In the genomic region with DNA sequence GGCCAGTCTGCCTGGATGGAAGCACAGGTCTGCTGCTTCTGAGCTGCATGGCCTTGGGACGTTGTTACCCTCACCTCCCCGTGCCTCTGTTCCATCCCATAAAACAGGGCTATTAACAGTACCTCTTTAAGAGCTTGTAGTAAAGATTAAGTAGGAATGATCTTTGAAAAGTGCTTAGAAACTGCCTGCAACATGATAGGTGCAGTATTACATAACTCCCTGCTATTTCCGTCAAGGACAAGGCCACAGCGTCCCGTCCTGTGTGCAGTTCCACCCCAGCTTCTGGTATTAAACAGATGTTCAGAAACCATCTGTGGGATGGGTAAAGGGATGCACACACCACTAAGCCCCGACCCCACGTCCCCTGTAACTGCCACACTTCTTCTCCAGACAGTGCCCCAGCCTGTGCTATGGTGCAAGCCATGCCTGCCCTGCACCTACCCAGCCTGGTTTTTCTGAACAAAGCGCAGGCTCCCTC, we compare ENCODE assay signal across 10 mouse cellular contexts.
DNase-seq lines count a peak whose midpoint lies in the region; ATAC-seq and TF ChIP-seq lines count a peak whose summit lies in the region.
"Had no signal": no experiment of that assay in that cellular context is flagged by ENCODE, and none has a peak within 500 bp of the region (broad histone marks: within the 10 kb centered on the region; RNA-seq: fewer than 3 reads in every experiment).

No protein-coding gene starts in this region.

- no peak for TF ChIP-seq POLR2A in lung, adult 2 months (IDR thresholded peaks at IDR 0.05; ENCODE audit: borderline replicate concordance, extremely low read depth, low read depth, low read length)

- H3K4me2 ChIP-seq in lung, embryonic 14.5 days = no peak overlapping the region
- H3K4me2 ChIP-seq in heart, embryonic 13.5 days = peak overlapping the region; percentile 16; the same call in 1 of the 2 replicates
- H3K4me2 ChIP-seq: neural tube, embryonic 12.5 days had no signal

- H3K27ac ChIP-seq in lung, embryonic 14.5 days (ENCODE audit: low read depth) = 0 out of 2 replicates have a peak overlapping the region, but pooled peaks have one; percentile 22
- peak overlapping the region; percentile 84 for H3K27ac ChIP-seq in heart, embryonic 13.5 days (replicated peaks)
- H3K27ac ChIP-seq: neural tube, embryonic 12.5 days had no signal

- no peak overlapping the region for H3K9ac ChIP-seq in lung, embryonic 14.5 days
- peak overlapping the region; percentile 58; the same call in 1 of the 2 replicates for H3K9ac ChIP-seq in heart, embryonic 13.5 days
- H3K9ac ChIP-seq: neural tube, embryonic 12.5 days had no signal

- H3K4me1 ChIP-seq in lung, embryonic 14.5 days (ENCODE audit: insufficient read depth) = peaks cover 28% of the 10 kb centered on the region
- H3K4me1 ChIP-seq in lung, adult 2 months (ENCODE audit: control insufficient read depth, insufficient read depth, low read length) = peaks cover 51% of the 10 kb centered on the region
- H3K4me1 ChIP-seq in heart, embryonic 13.5 days = peaks cover 81% of the 10 kb centered on the region

- no peak for DNase-seq in cerebellum, adult 9-11 months
- no peak for DNase-seq in lung, embryonic 14.5 days
- no peak for DNase-seq in lung, adult 2 months
- DNase-seq in right cerebral cortex, adult 2 months (ENCODE audit: low spot score in 2 of 2) = no peak
- no peak for DNase-seq in left cerebral cortex, adult 8-10 months (ENCODE audit: low spot score in 2 of 2)
- DNase-seq: cerebellum, postnatal 25 days had no signal

- H3K36me3 ChIP-seq in lung, embryonic 14.5 days (ENCODE audit: insufficient read depth) = no peaks in the 10 kb centered on the region; the same call in 1 of the 2 replicates
- H3K36me3 ChIP-seq in heart, embryonic 13.5 days = 0 out of 2 replicates have a peak, but pooled peaks cover 7% of the 10 kb centered on the region
- H3K36me3 ChIP-seq: neural tube, embryonic 12.5 days had no signal

- ATAC-seq in cerebellum, adult (ENCODE audit: insufficient number of reproducible peaks, low FRiP score, low TSS enrichment) = peak; percentile 27; the same call in 1 of the 2 replicates
- peak; percentile 6; the same call in 1 of the 2 replicates for ATAC-seq in lung, embryonic 14.5 days (ENCODE audit: insufficient read depth)
- no peak for ATAC-seq in heart, embryonic 13.5 days (ENCODE audit: extremely low read depth, insufficient number of reproducible peaks, low FRiP score, low TSS enrichment)
- peak; percentile 66 for ATAC-seq in megakaryocyte, adult 5-6 weeks (ENCODE audit: poor library complexity, severe bottlenecking)

- no peak overlapping the region for H3K4me3 ChIP-seq in lung, embryonic 14.5 days (ENCODE audit: low read depth, low read length)
- H3K4me3 ChIP-seq in lung, adult 2 months (replicated peaks; ENCODE audit: extremely low read depth, low read depth, low read length) = no peak overlapping the region
- H3K4me3 ChIP-seq in heart, embryonic 13.5 days = no peak overlapping the region
- H3K4me3 ChIP-seq: neural tube, embryonic 12.5 days had no signal

- H3K27me3 ChIP-seq in lung, embryonic 14.5 days (ENCODE audit: insufficient read depth, low read length) = no peaks in the 10 kb centered on the region
- H3K27me3 ChIP-seq in heart, embryonic 13.5 days (replicated peaks) = no peaks in the 10 kb centered on the region
- H3K27me3 ChIP-seq: neural tube, embryonic 12.5 days had no signal

- H3K9me3 ChIP-seq in lung, embryonic 14.5 days (ENCODE audit: low read depth, low read length) = no peaks in the 10 kb centered on the region
- no peaks in the 10 kb centered on the region for H3K9me3 ChIP-seq in heart, embryonic 13.5 days
- H3K9me3 ChIP-seq: neural tube, embryonic 12.5 days had no signal

- TF ChIP-seq CTCF in lung, embryonic 14.5 days (IDR thresholded peaks at IDR 0.05; ENCODE audit: low read depth) = no peak
- no peak for TF ChIP-seq CTCF in lung, adult 2 months (IDR thresholded peaks at IDR 0.05; ENCODE audit: insufficient read depth, low read length)

- 47% methylated on average over 8 of the region's 8 CpGs for WGBS in lung, embryonic 14.5 days
- 44% methylated on average over 8 of the region's 8 CpGs for WGBS in lung, adult 2 months
- 44% methylated on average over 8 of the region's 8 CpGs for WGBS in heart, embryonic 13.5 days
